ENCODE assay signal across 8 mouse cellular contexts in genomic region chr2:156516678-156517077, GRCm38 (mm10). TPM values are rescaled to one million over a fixed set of nuclear protein-coding genes. Genes with fewer than 3 reads are reported as not detected.
DNase-seq lines count a peak whose midpoint lies in the region; ATAC-seq and TF ChIP-seq lines count a peak whose summit lies in the region.
"Not testable (repeated sequence)": the region's sequence is repeated elsewhere in the genome, so short reads cannot be mapped to it uniquely, and the experiment has no call there.

No protein-coding gene starts in this region.

- H3K36me3 ChIP-seq in forebrain, embryonic 13.5 days (ENCODE audit: poor library complexity, severe bottlenecking) = peaks cover 33% of the 10 kb centered on the region
- H3K36me3 ChIP-seq in heart, postnatal 0 days (replicated peaks; ENCODE audit: control insufficient read depth, insufficient read depth, low read length); intestine, embryonic 15.5 days; lung, embryonic 15.5 days: not testable (repeated sequence)
- H3K36me3 ChIP-seq in limb, embryonic 14.5 days (ENCODE audit: control insufficient read depth, insufficient read depth, low read length) = peaks cover 36% of the 10 kb centered on the region
- peaks cover 10% of the 10 kb centered on the region; the same call in 1 of the 2 replicates for H3K36me3 ChIP-seq in stomach, embryonic 15.5 days

- H3K27ac ChIP-seq in forebrain, embryonic 13.5 days; heart, postnatal 0 days (ENCODE audit: low read depth); intestine, embryonic 15.5 days; limb, embryonic 14.5 days (replicated peaks; ENCODE audit: low read depth, low read length); lung, embryonic 15.5 days; stomach, embryonic 15.5 days: not testable (repeated sequence)

- ATAC-seq in cerebellum, adult (ENCODE audit: insufficient number of reproducible peaks, low FRiP score, low TSS enrichment) = 0 out of 2 replicates have a peak, but pooled peaks have one; percentile 62
- ATAC-seq in forebrain, embryonic 13.5 days = peak; percentile 81
- ATAC-seq in heart, postnatal 0 days (ENCODE audit: insufficient read depth, low read depth) = peak; percentile 63; the same call in 1 of the 2 replicates
- peak; percentile 78 for ATAC-seq in intestine, embryonic 15.5 days
- 0 out of 2 replicates have a peak, but pooled peaks have one; percentile 57 for ATAC-seq in limb, embryonic 14.5 days (ENCODE audit: low FRiP score, low read depth)
- ATAC-seq in lung, embryonic 15.5 days (ENCODE audit: borderline replicate concordance, extremely low read depth, low FRiP score, low TSS enrichment) = peak; percentile 73
- ATAC-seq in monocyte, adult 5-6 weeks (replicated peaks; ENCODE audit: insufficient number of reproducible peaks, low FRiP score, low TSS enrichment, poor library complexity, severe bottlenecking) = 0 out of 2 replicates have a peak, but pooled peaks have one; percentile 33
- peak; percentile 64; the same call in 1 of the 2 replicates for ATAC-seq in stomach, embryonic 15.5 days (ENCODE audit: insufficient read depth, low FRiP score, low read depth)

- not testable (repeated sequence) for TF ChIP-seq CTCF in heart, postnatal 0 days (IDR thresholded peaks at IDR 0.05; ENCODE audit: low read depth)

- H3K9me3 ChIP-seq in forebrain, embryonic 13.5 days (replicated peaks); heart, postnatal 0 days (replicated peaks; ENCODE audit: control insufficient read depth, low read length); intestine, embryonic 15.5 days; limb, embryonic 14.5 days (ENCODE audit: control insufficient read depth, low read length); lung, embryonic 15.5 days; stomach, embryonic 15.5 days: not testable (repeated sequence)

- not testable (repeated sequence) for H3K27me3 ChIP-seq in forebrain, embryonic 13.5 days; heart, postnatal 0 days (ENCODE audit: control insufficient read depth, insufficient read depth, low read length); intestine, embryonic 15.5 days (replicated peaks); limb, embryonic 14.5 days (ENCODE audit: control insufficient read depth, insufficient read depth, low read length); lung, embryonic 15.5 days; stomach, embryonic 15.5 days (replicated peaks)

- H3K9ac ChIP-seq in forebrain, embryonic 13.5 days; heart, postnatal 0 days (replicated peaks; ENCODE audit: low read depth, low read length); intestine, embryonic 15.5 days; limb, embryonic 14.5 days (ENCODE audit: low read depth, low read length, severe bottlenecking); lung, embryonic 15.5 days; stomach, embryonic 15.5 days: not testable (repeated sequence)

- H3K4me1 ChIP-seq in forebrain, embryonic 13.5 days; heart, postnatal 0 days (ENCODE audit: control insufficient read depth, insufficient read depth); intestine, embryonic 15.5 days (replicated peaks); limb, embryonic 14.5 days (ENCODE audit: control insufficient read depth, insufficient read depth, low read length); lung, embryonic 15.5 days; stomach, embryonic 15.5 days: not testable (repeated sequence)

- 78% methylated on average over 2 of the region's 2 CpGs for WGBS in forebrain, embryonic 13.5 days
- 58% methylated on average over 2 of the region's 2 CpGs for WGBS in heart, postnatal 0 days
- 66% methylated on average over 2 of the region's 2 CpGs for WGBS in intestine, embryonic 15.5 days
- WGBS in limb, embryonic 14.5 days = 79% methylated on average over 2 of the region's 2 CpGs
- WGBS in lung, embryonic 15.5 days = 55% methylated on average over 2 of the region's 2 CpGs
- 68% methylated on average over 2 of the region's 2 CpGs for WGBS in stomach, embryonic 15.5 days

- not testable (repeated sequence) for H3K4me3 ChIP-seq in forebrain, embryonic 13.5 days; heart, postnatal 0 days (ENCODE audit: low read depth, low read length); intestine, embryonic 15.5 days (replicated peaks); limb, embryonic 14.5 days (replicated peaks; ENCODE audit: low read length); lung, embryonic 15.5 days; stomach, embryonic 15.5 days (replicated peaks)

- DNase-seq in heart, postnatal 0 days (ENCODE audit: low spot score); limb, embryonic 14.5 days (ENCODE audit: low spot score): not testable (repeated sequence)

- not testable (repeated sequence) for H3K4me2 ChIP-seq in forebrain, embryonic 13.5 days; heart, postnatal 0 days (ENCODE audit: low read depth, low read length); intestine, embryonic 15.5 days (replicated peaks); limb, embryonic 14.5 days (replicated peaks; ENCODE audit: low read depth, low read length, severe bottlenecking); lung, embryonic 15.5 days; stomach, embryonic 15.5 days

- not testable (repeated sequence) for TF ChIP-seq POLR2A in limb, embryonic 14.5 days (IDR thresholded peaks at IDR 0.05; ENCODE audit: borderline replicate concordance, extremely low read depth, insufficient read depth, insufficient read length)

- not testable (repeated sequence) for TF ChIP-seq EP300 in heart, postnatal 0 days (IDR thresholded peaks at IDR 0.05; ENCODE audit: low read depth)

RNA-seq across cellular contexts. Expression of gene Aar2, which starts 30.7 kb away (rescaled TPM):
- 38.5 and 46.0 TPM in 2 replicates for polyA plus RNA-seq in forebrain, embryonic 13.5 days (2015; fragmentation: Nextera tagmentation; extraction: Ambion mirVana)
- 26.7 and 36.2 TPM in 2 replicates for total RNA-seq in heart, postnatal 0 days (2014; rRNA removed; ENCODE audit: low replicate concordance)
- 18.7 and 19.4 TPM in 2 replicates for polyA plus RNA-seq in heart, postnatal 0 days (2015; fragmentation: Nextera tagmentation; extraction: Ambion mirVana)
- 31.3 and 31.6 TPM in 2 replicates for polyA plus RNA-seq in intestine, embryonic 15.5 days (2015; fragmentation: Nextera tagmentation; extraction: Ambion mirVana)
- polyA plus RNA-seq in limb, embryonic 14.5 days (2012; rRNA removed) = 22.9 and 24.3 TPM in 2 replicates
- 36.8 and 38.8 TPM in 2 replicates for polyA plus RNA-seq in limb, embryonic 14.5 days (2014; fragmentation: Nextera tagmentation; extraction: Ambion mirVana)
- 32.3 and 33.4 TPM in 2 replicates for polyA plus RNA-seq in lung, embryonic 15.5 days (2015; fragmentation: Nextera tagmentation; extraction: Ambion mirVana)
- total RNA-seq in monocyte, adult 5-6 weeks (2017) = 7.2 to 15.5 TPM (median 14.9 TPM) in 3 replicates
- polyA plus RNA-seq in stomach, embryonic 15.5 days (2015; fragmentation: Nextera tagmentation; extraction: Ambion mirVana) = 28.0 and 30.5 TPM in 2 replicates
